Mouse (Mus musculus): ENCODE measurements around the gene Ccdc126. TPM values are rescaled to one million over a fixed set of nuclear protein-coding genes. Genes with fewer than 3 reads are reported as not detected.
"Not testable (repeated sequence)": the region's sequence is repeated elsewhere in the genome, so short reads cannot be mapped to it uniquely, and the experiment has no call there.

Gene Ccdc126
- polyA plus RNA-seq (2015; fragmentation: Nextera tagmentation; extraction: Ambion mirVana): 10.0 and 11.9 TPM in 2 replicates

DNA sequence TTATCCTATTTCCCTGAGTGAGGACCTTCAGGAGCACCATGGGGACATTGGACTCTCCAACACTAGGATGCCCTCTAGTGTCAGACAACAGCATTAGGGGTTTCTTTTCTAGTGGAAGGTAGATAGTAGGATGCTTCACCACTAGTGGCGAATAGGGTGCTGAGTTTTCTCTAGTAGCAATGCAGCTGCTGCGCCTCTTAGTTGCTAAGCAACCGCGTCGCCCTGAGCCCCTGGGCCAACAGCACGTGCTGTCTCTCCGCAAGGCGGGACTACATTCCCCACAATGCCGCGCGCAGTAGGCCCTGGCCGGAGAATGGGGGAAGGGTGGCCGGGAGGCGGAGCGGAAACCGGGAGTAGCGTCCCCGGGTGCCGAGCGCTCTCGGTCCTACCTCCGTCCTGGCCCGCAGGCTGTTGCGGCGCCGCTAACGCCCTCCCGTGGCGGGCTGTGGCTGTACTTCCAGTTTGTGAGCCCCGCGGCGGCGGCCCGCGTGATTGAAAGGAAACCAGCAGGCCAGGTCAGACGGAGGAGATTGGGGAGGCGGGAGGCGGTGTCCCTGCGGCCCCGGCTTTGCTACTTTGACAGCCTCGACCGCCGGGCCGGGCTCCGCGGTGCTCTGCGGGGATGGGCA, at the start of gene Ccdc126:
TSS of gene Ccdc126 (plus strand) at position 309 of the 629 bp plus-strand sequence.
- WGBS: 0% methylated on average over 47 of the region's 47 CpGs
- peak; percentile 99 for ATAC-seq

DNA sequence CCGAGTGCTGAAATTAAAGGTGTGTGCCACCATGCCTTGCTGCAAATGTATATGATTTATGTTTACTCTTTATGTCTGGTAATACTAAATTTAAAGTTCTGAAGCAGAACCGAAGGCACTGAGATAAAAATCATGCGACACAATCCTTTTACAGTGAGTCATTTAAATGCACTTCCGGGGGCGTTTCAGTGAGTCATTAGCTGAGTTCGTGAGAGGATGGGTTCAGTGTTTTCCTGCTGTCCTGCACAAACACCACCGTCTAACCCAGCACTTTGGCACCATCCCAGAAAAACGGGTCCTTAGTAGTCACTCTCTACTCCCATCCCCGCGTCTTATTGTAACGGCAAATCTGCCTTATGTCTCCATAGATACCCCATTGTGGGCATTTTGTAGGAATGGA, 49.2 kb upstream of the Ccdc126 start:
- Histone ChIP-seq H3K27ac (no peak overlapping the region), H3K36me3 (no peaks in the 10 kb centered on the region), H3K4me1 (replicated peaks) (no peaks in the 10 kb centered on the region), H3K9me3 (no peaks in the 10 kb centered on the region), H3K9ac (no peak overlapping the region), H3K4me2 (replicated peaks) (no peak overlapping the region), H3K27me3 (replicated peaks) (no peaks in the 10 kb centered on the region), H3K4me3 (replicated peaks) (no peak overlapping the region)
- ATAC-seq: no peak
- WGBS: 60% methylated on average over 11 of the region's 11 CpGs

More for the DNA sequence above, at the start of gene Ccdc126:
- peak within 1 kb of the TSS; percentile 68 for H3K9ac ChIP-seq
- H3K36me3 ChIP-seq: no peaks in the 10 kb centered on the region
- peak within 1 kb of the TSS; percentile 71 for H3K4me2 ChIP-seq (replicated peaks)
- no peaks in the 10 kb centered on the region for H3K27me3 ChIP-seq (replicated peaks)
- peak within 1 kb of the TSS; percentile 62 for H3K4me3 ChIP-seq (replicated peaks)
- peak within 1 kb of the TSS; percentile 83 for H3K27ac ChIP-seq
- H3K4me1 ChIP-seq (replicated peaks): 0 out of 2 replicates have a peak, but pooled peaks cover under 1% of the 10 kb centered on the region
- no peaks in the 10 kb centered on the region for H3K9me3 ChIP-seq

- no peak overlapping the region for H3K9ac ChIP-seq
- no peaks in the 10 kb centered on the region for H3K4me1 ChIP-seq (replicated peaks)
- no peak overlapping the region for H3K4me2 ChIP-seq (replicated peaks)
- no peaks in the 10 kb centered on the region for H3K9me3 ChIP-seq
- no peak for ATAC-seq
- H3K4me3 ChIP-seq (replicated peaks): no peak overlapping the region
- H3K27ac ChIP-seq: no peak overlapping the region
- WGBS: 81% methylated on average over 6 of the region's 6 CpGs
- no peaks in the 10 kb centered on the region for H3K36me3 ChIP-seq
- no peaks in the 10 kb centered on the region for H3K27me3 ChIP-seq (replicated peaks)
Measured at GRCm38 (mm10) chr6:49271815-49272214, 47.3 kb upstream of the Ccdc126 start.

- H3K4me3 ChIP-seq (replicated peaks): no peak overlapping the region
- no peak for ATAC-seq
- H3K9me3 ChIP-seq: no peaks in the 10 kb centered on the region
- no peak overlapping the region for H3K9ac ChIP-seq
- 89% methylated on average over 2 of the region's 2 CpGs for WGBS
- no peak overlapping the region for H3K4me2 ChIP-seq (replicated peaks)
- no peaks in the 10 kb centered on the region for H3K27me3 ChIP-seq (replicated peaks)
- H3K27ac ChIP-seq: no peak overlapping the region
- H3K4me1 ChIP-seq (replicated peaks): no peaks in the 10 kb centered on the region
- no peaks in the 10 kb centered on the region for H3K36me3 ChIP-seq
Measured at GRCm38 (mm10) chr6:49272863-49273262, 46.2 kb upstream of the Ccdc126 start.

DNA sequence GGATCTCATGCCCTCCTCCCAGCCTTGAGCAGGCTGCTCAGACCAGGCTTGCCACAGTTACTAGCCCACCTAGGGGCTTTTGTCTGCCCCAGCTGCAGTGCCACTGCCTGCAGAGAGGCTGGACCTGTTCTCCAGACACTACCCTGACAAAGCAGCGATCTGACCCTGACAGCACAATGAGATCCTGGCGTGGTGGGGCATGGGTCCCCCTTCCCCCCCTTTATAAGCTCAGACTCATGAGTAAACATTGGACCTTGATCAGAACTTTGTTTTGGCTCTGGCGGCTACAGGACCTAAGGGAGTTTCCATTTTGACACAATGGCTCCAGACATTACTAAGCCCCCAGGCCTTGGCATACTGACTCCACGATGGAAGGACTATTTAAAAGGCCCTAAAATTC, 45.1 kb upstream of the Ccdc126 start:
- ATAC-seq: no peak
- Histone ChIP-seq H3K9ac (no peak overlapping the region), H3K4me2 (replicated peaks) (no peak overlapping the region), H3K36me3 (no peaks in the 10 kb centered on the region), H3K4me1 (replicated peaks) (no peaks in the 10 kb centered on the region), H3K4me3 (replicated peaks) (no peak overlapping the region), H3K9me3 (no peaks in the 10 kb centered on the region), H3K27me3 (replicated peaks) (no peaks in the 10 kb centered on the region), H3K27ac (no peak overlapping the region)
- 32% methylated on average over 4 of the region's 4 CpGs for WGBS

GRCm38 (mm10) chr6:49274416-49275091, 44.5 kb upstream of the Ccdc126 start:
- H3K36me3 ChIP-seq: no peaks in the 10 kb centered on the region
- H3K4me1 ChIP-seq (replicated peaks): no peaks in the 10 kb centered on the region
- 75% methylated on average over 7 of the region's 9 CpGs for WGBS
- H3K9ac ChIP-seq: no peak overlapping the region
- no peak overlapping the region for H3K4me2 ChIP-seq (replicated peaks)
- no peak overlapping the region for H3K4me3 ChIP-seq (replicated peaks)
- no peak overlapping the region for H3K27ac ChIP-seq
- ATAC-seq: no peak
- no peaks in the 10 kb centered on the region for H3K9me3 ChIP-seq
- no peaks in the 10 kb centered on the region for H3K27me3 ChIP-seq (replicated peaks)

DNA sequence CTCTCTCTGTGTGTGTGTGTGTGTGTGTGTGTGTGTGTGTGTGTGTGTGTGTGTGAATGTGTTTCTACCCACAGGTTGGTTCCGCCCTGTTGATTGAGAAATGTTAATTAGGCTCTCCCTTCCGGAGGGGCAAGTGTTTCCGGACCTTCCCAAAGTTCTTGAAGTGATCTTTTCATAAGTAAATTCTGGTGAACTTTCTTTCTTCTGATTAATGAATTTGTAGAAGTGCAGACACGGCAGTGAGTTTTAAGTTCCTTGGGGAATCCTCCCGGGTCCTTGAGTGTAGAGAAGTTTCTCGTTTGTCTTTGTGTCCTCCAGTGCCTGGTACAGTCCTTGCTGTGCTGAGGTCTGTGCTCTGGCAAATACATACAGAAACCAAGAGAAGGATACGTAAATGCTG, 43.8 kb upstream of the Ccdc126 start:
- H3K4me1 ChIP-seq (replicated peaks): no peaks in the 10 kb centered on the region
- H3K9ac ChIP-seq: no peak overlapping the region
- 79% methylated on average over 7 of the region's 7 CpGs for WGBS
- H3K4me2 ChIP-seq (replicated peaks): no peak overlapping the region
- no peak overlapping the region for H3K27ac ChIP-seq
- H3K9me3 ChIP-seq: no peaks in the 10 kb centered on the region
- ATAC-seq: no peak
- no peak overlapping the region for H3K4me3 ChIP-seq (replicated peaks)
- H3K27me3 ChIP-seq (replicated peaks): no peaks in the 10 kb centered on the region
- H3K36me3 ChIP-seq: no peaks in the 10 kb centered on the region

DNA sequence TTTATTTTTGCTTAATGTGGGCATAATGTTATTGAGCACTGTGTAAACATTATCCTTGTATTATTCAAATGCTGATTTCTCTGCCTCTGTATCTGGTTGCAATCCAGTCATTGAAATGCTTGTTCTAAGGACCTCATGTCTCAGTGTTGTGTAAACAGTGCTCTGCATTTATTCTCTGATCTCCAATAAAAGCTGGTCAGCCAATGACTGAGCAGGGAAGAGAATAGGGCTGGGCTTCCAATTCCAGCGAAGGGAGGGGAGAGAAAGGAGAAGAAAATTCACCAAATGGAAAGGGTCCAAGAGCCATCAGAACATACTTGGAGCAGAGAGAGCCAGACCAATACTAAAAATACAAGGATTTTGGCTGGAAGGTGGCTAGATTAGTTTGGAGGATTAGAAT, 38.1 kb upstream of the Ccdc126 start:
- Histone ChIP-seq H3K27me3 (replicated peaks) (no peaks in the 10 kb centered on the region), H3K4me3 (replicated peaks) (no peak overlapping the region), H3K9ac (no peak overlapping the region), H3K4me2 (replicated peaks) (no peak overlapping the region), H3K27ac (no peak overlapping the region), H3K4me1 (replicated peaks) (no peaks in the 10 kb centered on the region), H3K36me3 (no peaks in the 10 kb centered on the region), H3K9me3 (no peaks in the 10 kb centered on the region)
- WGBS: 36% methylated on average over 1 of the region's 1 CpGs
- no peak for ATAC-seq

DNA sequence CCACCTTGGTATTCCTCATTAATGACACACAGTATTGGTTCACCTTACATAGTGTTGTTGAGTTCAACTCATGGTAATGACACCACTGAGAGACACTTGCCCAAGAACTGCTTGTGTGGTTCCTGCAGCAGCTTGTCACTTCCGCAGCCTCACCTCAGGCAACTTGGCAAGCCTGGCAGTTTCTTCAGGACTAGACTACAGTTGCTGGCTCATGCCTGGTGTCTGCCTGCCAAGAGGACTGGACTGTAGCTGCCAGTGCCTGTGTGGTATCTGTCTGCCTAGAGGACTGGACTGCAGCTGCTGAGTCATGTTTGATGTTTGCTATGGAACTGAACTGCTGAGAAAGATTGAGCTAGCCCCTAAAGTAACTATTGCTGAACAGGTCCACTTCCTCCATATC, 37.0 kb upstream of the Ccdc126 start:
- no peak for ATAC-seq

GRCm38 (mm10) chr6:49298286-49298685, 20.8 kb upstream of the Ccdc126 start:
- no peak overlapping the region for H3K4me2 ChIP-seq (replicated peaks)
- H3K4me3 ChIP-seq (replicated peaks): no peak overlapping the region
- H3K27me3 ChIP-seq (replicated peaks): no peaks in the 10 kb centered on the region
- no peaks in the 10 kb centered on the region for H3K9me3 ChIP-seq
- no peaks in the 10 kb centered on the region for H3K4me1 ChIP-seq (replicated peaks)
- H3K9ac ChIP-seq: no peak overlapping the region
- ATAC-seq: no peak
- H3K36me3 ChIP-seq: no peaks in the 10 kb centered on the region
- no peak overlapping the region for H3K27ac ChIP-seq

More for the DNA sequence above, 37.0 kb upstream of the Ccdc126 start:
- Histone ChIP-seq H3K4me2 (replicated peaks) (no peak overlapping the region), H3K9ac (no peak overlapping the region), H3K4me3 (replicated peaks) (no peak overlapping the region), H3K36me3 (no peaks in the 10 kb centered on the region), H3K4me1 (replicated peaks) (no peaks in the 10 kb centered on the region), H3K9me3 (no peaks in the 10 kb centered on the region), H3K27me3 (replicated peaks) (no peaks in the 10 kb centered on the region), H3K27ac (no peak overlapping the region)
- 86% methylated on average over 1 of the region's 1 CpGs for WGBS

DNA sequence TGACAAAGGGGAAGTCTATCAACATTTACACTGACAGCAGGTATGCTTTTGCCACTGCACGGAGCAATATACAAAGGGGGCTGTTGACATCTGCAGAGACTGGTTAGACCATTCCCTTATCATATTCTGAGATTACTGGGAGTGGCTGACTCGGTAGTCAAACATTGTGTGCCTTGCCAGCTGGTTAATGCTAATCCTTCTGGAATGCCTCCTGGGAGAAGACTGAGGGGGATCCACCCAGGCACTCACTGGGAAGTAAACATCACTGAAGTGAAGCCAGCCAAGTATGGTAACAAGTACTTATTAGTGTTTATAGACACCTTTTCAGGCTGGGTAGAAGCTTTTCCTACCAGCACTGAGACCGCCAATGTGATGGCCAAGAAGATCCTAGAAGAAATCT, 4.3 kb upstream of the Ccdc126 start:
- not testable (repeated sequence) for ATAC-seq; H3K27ac ChIP-seq; H3K4me3 ChIP-seq (replicated peaks); H3K9ac ChIP-seq; H3K36me3 ChIP-seq; H3K4me1 ChIP-seq (replicated peaks); H3K9me3 ChIP-seq; H3K27me3 ChIP-seq (replicated peaks); H3K4me2 ChIP-seq (replicated peaks)
- WGBS: 34% methylated on average over 3 of the region's 3 CpGs

- Histone ChIP-seq H3K27me3 (replicated peaks) (no peaks in the 10 kb centered on the region), H3K4me3 (replicated peaks) (peak overlapping the region; percentile 62), H3K36me3 (no peaks in the 10 kb centered on the region), H3K9me3 (no peaks in the 10 kb centered on the region), H3K9ac (peak overlapping the region; percentile 68), H3K27ac (peak overlapping the region; percentile 83), H3K4me2 (replicated peaks) (peak overlapping the region; percentile 71), H3K4me1 (replicated peaks) (0 out of 2 replicates have a peak, but pooled peaks cover 4% of the 10 kb centered on the region)
- ATAC-seq: peak; percentile 24
- 8% methylated on average over 13 of the region's 13 CpGs for WGBS
Measured at GRCm38 (mm10) chr6:49319595-49320315, 681 bp downstream of the Ccdc126 start.

Measured in intestine, embryonic 15.5 days (tissue).